Mouse (Mus musculus) hindbrain, embryonic 12.5 days (tissue): Measurements from ENCODE around the gene Ninl. TPM values are rescaled to one million over a fixed set of nuclear protein-coding genes. Genes with fewer than 3 reads are reported as not detected.

Experiments
- ATAC-seq: fragments of 200-750 bp; cut with Nextera tagmentation; 2 replicates; pipeline ENCODE4 v1.8.0; 2017; ENCODE audit warnings: moderate TSS enrichment; ENCODE audit not compliant: low FRiP score
- H3K27ac ChIP-seq: fragments of 300-500 bp; sonication (generic); 2 replicates; pipeline ENCODE4 v1.5.1; 2016; ENCODE audit warnings: mild to moderate bottlenecking
- H3K27me3 ChIP-seq: fragments of 300-500 bp; sonication (generic); 2 replicates; pipeline ENCODE4 v1.6.1; 2016; ENCODE audit warnings: mild to moderate bottlenecking
- H3K36me3 ChIP-seq: fragments of 300-500 bp; sonication (generic); 2 replicates; pipeline ENCODE4 v1.6.1; 2016; ENCODE audit warnings: mild to moderate bottlenecking
- H3K4me1 ChIP-seq: fragments of 300-500 bp; sonication (generic); 2 replicates; pipeline ENCODE4 v1.6.1; 2016
- H3K4me2 ChIP-seq: fragments of 300-500 bp; sonication (generic); replicated peaks from 2 replicates; pipeline ENCODE4 v1.6.1; 2016; ENCODE audit warnings: mild to moderate bottlenecking
- H3K4me3 ChIP-seq: fragments of 300-500 bp; sonication (generic); 2 replicates; pipeline ENCODE4 v1.5.1; 2016; ENCODE audit warnings: mild to moderate bottlenecking
- H3K9ac ChIP-seq: fragments of 300-500 bp; sonication (generic); 2 replicates; pipeline ENCODE4 v1.6.1; 2016; ENCODE audit warnings: mild to moderate bottlenecking, moderate library complexity
- H3K9me3 ChIP-seq: fragments of 300-500 bp; sonication (generic); replicated peaks from 2 replicates; pipeline ENCODE4 v1.6.1; 2016; ENCODE audit warnings: mild to moderate bottlenecking
- WGBS: fragments of 180-500 bp; shearing (Covaris S2); methylation state at CpG from one replicate; pipeline ENCODE4 v1.1.7; 2016; 5-methylcytosine and 5-hydroxymethylcytosine counted together
- polyA plus RNA-seq: library from polyadenylated mRNA; unstranded; fragments of >200 nt; fragmentation: Nextera tagmentation; extraction: Ambion mirVana; gene quantifications from 2 replicates; pipeline ENCODE4 v1.2.1, GENCODE M21; 2016

Ninl gene
- polyA plus RNA-seq, 1 experiment from 2014 or later = 12.1 TPM

- no peaks in the 10 kb centered on the region for H3K36me3 ChIP-seq
- H3K9ac ChIP-seq = no peak overlapping the region
- no peak overlapping the region for H3K27ac ChIP-seq
- H3K9me3 ChIP-seq = no peaks in the 10 kb centered on the region
- no peak for ATAC-seq
- no peak overlapping the region for H3K4me3 ChIP-seq
- H3K4me2 ChIP-seq = no peak overlapping the region
- H3K27me3 ChIP-seq = no peaks in the 10 kb centered on the region
- no peaks in the 10 kb centered on the region for H3K4me1 ChIP-seq
These were observed 152.9 kb downstream of the Ninl start for GRCm38 (mm10) chr2:150886315-150886714.

GRCm38 (mm10) chr2:150885814-150886213 lies 153.4 kb downstream of the Ninl start:
- no peak overlapping the region for H3K4me2 ChIP-seq
- ATAC-seq = no peak
- WGBS = 88% methylated on average over 1 of the region's 1 CpGs
- H3K9me3 ChIP-seq = no peaks in the 10 kb centered on the region
- H3K27ac ChIP-seq = no peak overlapping the region
- no peak overlapping the region for H3K4me3 ChIP-seq
- no peaks in the 10 kb centered on the region for H3K36me3 ChIP-seq
- no peaks in the 10 kb centered on the region for H3K27me3 ChIP-seq
- H3K9ac ChIP-seq = no peak overlapping the region
- H3K4me1 ChIP-seq = no peaks in the 10 kb centered on the region

- peak; percentile 29; the same call in 1 of the 2 replicates for ATAC-seq
- H3K9me3 ChIP-seq = no peaks in the 10 kb centered on the region
- no peak overlapping the region for H3K27ac ChIP-seq
- H3K4me2 ChIP-seq = no peak overlapping the region
- no peak overlapping the region for H3K9ac ChIP-seq
- H3K4me1 ChIP-seq = no peaks in the 10 kb centered on the region
- no peak overlapping the region for H3K4me3 ChIP-seq
- H3K27me3 ChIP-seq = no peaks in the 10 kb centered on the region
- H3K36me3 ChIP-seq = no peaks in the 10 kb centered on the region
- 100% methylated on average over 1 of the region's 1 CpGs for WGBS
These were observed 154.4 kb downstream of the Ninl start for GRCm38 (mm10) chr2:150884779-150885110.

Other genes with a start within 250 kb of the Ninl start
- gene Abhd12, start 134.6 kb downstream of the Ninl start, polyA plus RNA-seq = 70.0 and 74.1 TPM in 2 replicates
- gene Gins1, start 134.0 kb downstream of the Ninl start, polyA plus RNA-seq = 36.5 and 37.5 TPM in 2 replicates
- gene Nanp, start within 50 bp of the Ninl start, polyA plus RNA-seq = 36.2 and 38.1 TPM in 2 replicates
- not detected in 2 replicates for gene Gm14151, start 53.0 kb upstream of the Ninl start, polyA plus RNA-seq
- not detected in 2 replicates for gene Gm14147, start 58.9 kb upstream of the Ninl start, polyA plus RNA-seq